Mouse (Mus musculus): ENCODE data around the gene Tph2. TPM values are rescaled to one million over a fixed set of nuclear protein-coding genes. Genes with fewer than 3 reads are reported as not detected.
"Not testable (repeated sequence)": the region's sequence is repeated elsewhere in the genome, so short reads cannot be mapped to it uniquely, and the experiment has no call there.

The Tph2 gene
- polyA plus RNA-seq, 1 experiment from 2014 or later = not detected

- Histone ChIP-seq H3K9me3 (ENCODE audit: control insufficient read depth, low read length) (no peaks in the 10 kb centered on the region), H3K36me3 (ENCODE audit: control insufficient read depth, insufficient read depth, low read length) (no peaks in the 10 kb centered on the region), H3K9ac (ENCODE audit: low read depth, low read length) (no peak overlapping the region), H3K4me2 (no peak overlapping the region), H3K4me3 (ENCODE audit: low read depth, low read length) (no peak overlapping the region), H3K27me3 (replicated peaks; ENCODE audit: control insufficient read depth, insufficient read depth, low read length) (no peaks in the 10 kb centered on the region), H3K4me1 (replicated peaks; ENCODE audit: control insufficient read depth, insufficient read depth, low read length) (no peaks in the 10 kb centered on the region), H3K27ac (ENCODE audit: low read depth, low read length) (no peak overlapping the region)
- ATAC-seq (replicated peaks; ENCODE audit: low FRiP score) (no peak), DNase-seq (ENCODE audit: low spot score) (no peak)
- 79% methylated on average over 7 of the region's 7 CpGs for WGBS
Observed at GRCm38 (mm10) chr10:115191214-115191613, 6.4 kb upstream of the Tph2 start.

GRCm38 (mm10) chr10:115187390-115187789 is 2.6 kb upstream of the Tph2 start:
- Histone ChIP-seq H3K36me3 (ENCODE audit: control insufficient read depth, insufficient read depth, low read length) (no peaks in the 10 kb centered on the region), H3K4me1 (replicated peaks; ENCODE audit: control insufficient read depth, insufficient read depth, low read length) (no peaks in the 10 kb centered on the region), H3K9me3 (ENCODE audit: control insufficient read depth, low read length) (no peaks in the 10 kb centered on the region), H3K4me2 (no peak overlapping the region), H3K27me3 (replicated peaks; ENCODE audit: control insufficient read depth, insufficient read depth, low read length) (no peaks in the 10 kb centered on the region), H3K9ac (ENCODE audit: low read depth, low read length) (no peak overlapping the region), H3K27ac (ENCODE audit: low read depth, low read length) (no peak overlapping the region), H3K4me3 (ENCODE audit: low read depth, low read length) (no peak overlapping the region)
- DNase-seq (ENCODE audit: low spot score) (no peak), ATAC-seq (replicated peaks; ENCODE audit: low FRiP score) (no peak)
- WGBS = 90% methylated on average over 1 of the region's 1 CpGs

- WGBS = 75% methylated on average over 3 of the region's 3 CpGs
- Histone ChIP-seq H3K4me1 (replicated peaks; ENCODE audit: control insufficient read depth, insufficient read depth, low read length) (no peaks in the 10 kb centered on the region), H3K27me3 (replicated peaks; ENCODE audit: control insufficient read depth, insufficient read depth, low read length) (no peaks in the 10 kb centered on the region), H3K36me3 (ENCODE audit: control insufficient read depth, insufficient read depth, low read length) (no peaks in the 10 kb centered on the region), H3K27ac (ENCODE audit: low read depth, low read length) (no peak overlapping the region), H3K9me3 (ENCODE audit: control insufficient read depth, low read length) (no peaks in the 10 kb centered on the region), H3K9ac (ENCODE audit: low read depth, low read length) (no peak overlapping the region), H3K4me2 (no peak overlapping the region), H3K4me3 (ENCODE audit: low read depth, low read length) (no peak overlapping the region)
- no peak for ATAC-seq (replicated peaks; ENCODE audit: low FRiP score)
- DNase-seq (ENCODE audit: low spot score) = no peak
Observed at GRCm38 (mm10) chr10:115181034-115181433, 3.8 kb downstream of the Tph2 start.

DNA sequence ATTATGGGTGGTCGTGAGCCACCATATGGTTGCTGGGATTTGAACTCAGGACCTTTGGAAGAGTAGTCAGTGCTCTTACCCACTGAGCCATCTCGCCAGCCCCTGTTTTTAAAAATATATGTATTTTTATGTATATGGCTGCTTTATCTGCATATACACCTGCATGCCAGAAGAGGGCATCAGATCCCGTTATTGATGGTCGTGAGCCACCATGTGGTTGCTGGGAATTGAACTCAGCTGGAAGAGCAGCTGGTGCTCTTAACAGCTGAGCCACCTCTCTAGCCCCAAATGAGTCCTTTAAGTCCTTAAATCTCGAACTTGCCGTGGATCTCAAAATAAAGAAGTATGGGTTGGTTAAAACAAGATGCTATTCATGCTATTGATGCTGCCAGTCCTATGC is 6.8 kb downstream of the Tph2 start:
- ATAC-seq (replicated peaks; ENCODE audit: low FRiP score) = not testable (repeated sequence)

GRCm38 (mm10) chr10:115175591-115175991 is 9.2 kb downstream of the Tph2 start:
- Histone ChIP-seq H3K27me3 (replicated peaks; ENCODE audit: control insufficient read depth, insufficient read depth, low read length) (no peaks in the 10 kb centered on the region), H3K4me2 (no peak overlapping the region), H3K4me3 (ENCODE audit: low read depth, low read length) (no peak overlapping the region), H3K9ac (ENCODE audit: low read depth, low read length) (no peak overlapping the region), H3K36me3 (ENCODE audit: control insufficient read depth, insufficient read depth, low read length) (no peaks in the 10 kb centered on the region), H3K4me1 (replicated peaks; ENCODE audit: control insufficient read depth, insufficient read depth, low read length) (no peaks in the 10 kb centered on the region), H3K27ac (ENCODE audit: low read depth, low read length) (no peak overlapping the region), H3K9me3 (ENCODE audit: control insufficient read depth, low read length) (no peaks in the 10 kb centered on the region)
- WGBS = 63% methylated on average over 12 of the region's 12 CpGs
- DNase-seq (ENCODE audit: low spot score) (no peak), ATAC-seq (replicated peaks; ENCODE audit: low FRiP score) (no peak)

More for the DNA sequence above, 6.8 kb downstream of the Tph2 start:
- DNase-seq (ENCODE audit: low spot score); H3K4me1 ChIP-seq (replicated peaks; ENCODE audit: control insufficient read depth, insufficient read depth, low read length); H3K27me3 ChIP-seq (replicated peaks; ENCODE audit: control insufficient read depth, insufficient read depth, low read length); H3K36me3 ChIP-seq (ENCODE audit: control insufficient read depth, insufficient read depth, low read length); H3K27ac ChIP-seq (ENCODE audit: low read depth, low read length); H3K9ac ChIP-seq (ENCODE audit: low read depth, low read length); H3K9me3 ChIP-seq (ENCODE audit: control insufficient read depth, low read length); H3K4me2 ChIP-seq; H3K4me3 ChIP-seq (ENCODE audit: low read depth, low read length): not testable (repeated sequence)
- 50% methylated on average over 6 of the region's 6 CpGs for WGBS

DNA sequence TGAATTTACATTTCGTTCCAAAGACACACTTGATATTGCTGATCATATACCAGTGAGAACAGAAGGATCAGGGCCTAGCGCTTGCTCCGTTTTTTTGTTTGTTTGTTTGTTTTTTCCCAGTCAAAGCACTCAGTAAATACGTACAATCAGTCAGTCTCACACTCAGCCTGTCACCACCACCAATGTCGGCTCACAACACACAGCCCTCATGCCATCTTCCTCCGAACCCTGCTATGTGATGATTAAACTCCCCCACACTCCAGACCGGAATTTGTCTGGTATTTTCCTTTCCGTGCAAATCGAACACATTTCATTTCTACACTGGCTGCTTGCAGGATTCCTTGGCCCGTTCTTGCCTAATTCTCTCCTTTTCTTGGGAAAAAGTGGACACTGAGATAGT is 11.5 kb downstream of the Tph2 start:
- H3K36me3 ChIP-seq (ENCODE audit: control insufficient read depth, insufficient read depth, low read length) = no peaks in the 10 kb centered on the region
- no peak overlapping the region for H3K4me2 ChIP-seq
- H3K27ac ChIP-seq (ENCODE audit: low read depth, low read length) = no peak overlapping the region
- no peak for DNase-seq (ENCODE audit: low spot score)
- H3K4me1 ChIP-seq (replicated peaks; ENCODE audit: control insufficient read depth, insufficient read depth, low read length) = no peaks in the 10 kb centered on the region
- no peak for ATAC-seq (replicated peaks; ENCODE audit: low FRiP score)
- H3K9ac ChIP-seq (ENCODE audit: low read depth, low read length) = no peak overlapping the region
- H3K9me3 ChIP-seq (ENCODE audit: control insufficient read depth, low read length) = no peaks in the 10 kb centered on the region
- H3K4me3 ChIP-seq (ENCODE audit: low read depth, low read length) = no peak overlapping the region
- no peaks in the 10 kb centered on the region for H3K27me3 ChIP-seq (replicated peaks; ENCODE audit: control insufficient read depth, insufficient read depth, low read length)
- 73% methylated on average over 10 of the region's 10 CpGs for WGBS

DNA sequence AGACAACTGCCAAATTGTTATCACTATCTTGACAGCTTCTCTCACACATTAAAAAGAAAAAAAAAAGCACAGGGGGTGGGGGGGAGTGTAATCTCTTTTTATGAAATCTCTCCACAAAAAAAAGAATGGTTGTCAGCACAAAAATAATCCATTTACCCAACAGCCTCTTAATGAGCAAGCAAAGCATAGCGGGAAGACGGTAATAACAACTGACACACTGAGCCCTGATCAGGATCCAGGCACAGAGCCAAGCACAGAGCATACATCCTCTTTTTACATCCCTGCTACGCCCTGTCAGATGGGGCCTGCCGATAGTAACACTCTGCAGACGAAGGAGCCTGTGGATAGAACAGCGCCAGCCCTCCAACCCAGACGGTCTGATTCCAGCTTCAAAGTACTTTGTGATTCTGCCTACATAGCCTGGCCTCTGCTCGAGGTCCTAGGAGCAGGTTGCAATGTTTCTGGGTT is 13.4 kb downstream of the Tph2 start:
- Histone ChIP-seq H3K9me3 (ENCODE audit: control insufficient read depth, low read length) (no peaks in the 10 kb centered on the region), H3K27ac (ENCODE audit: low read depth, low read length) (no peak overlapping the region), H3K4me3 (ENCODE audit: low read depth, low read length) (no peak overlapping the region), H3K9ac (ENCODE audit: low read depth, low read length) (no peak overlapping the region), H3K27me3 (replicated peaks; ENCODE audit: control insufficient read depth, insufficient read depth, low read length) (no peaks in the 10 kb centered on the region), H3K4me2 (no peak overlapping the region), H3K4me1 (replicated peaks; ENCODE audit: control insufficient read depth, insufficient read depth, low read length) (no peaks in the 10 kb centered on the region), H3K36me3 (ENCODE audit: control insufficient read depth, insufficient read depth, low read length) (no peaks in the 10 kb centered on the region)
- ATAC-seq (replicated peaks; ENCODE audit: low FRiP score) (no peak), DNase-seq (ENCODE audit: low spot score) (no peak)
- WGBS = 47% methylated on average over 8 of the region's 8 CpGs

GRCm38 (mm10) chr10:115170496-115171350 is 14.1 kb downstream of the Tph2 start:
- no peaks in the 10 kb centered on the region for H3K36me3 ChIP-seq (ENCODE audit: control insufficient read depth, insufficient read depth, low read length)
- H3K27me3 ChIP-seq (replicated peaks; ENCODE audit: control insufficient read depth, insufficient read depth, low read length) = no peaks in the 10 kb centered on the region
- H3K9me3 ChIP-seq (ENCODE audit: control insufficient read depth, low read length) = no peaks in the 10 kb centered on the region
- DNase-seq (ENCODE audit: low spot score) (no peak), ATAC-seq (replicated peaks; ENCODE audit: low FRiP score) (no peak)
- WGBS = 77% methylated on average over 7 of the region's 7 CpGs
- no peaks in the 10 kb centered on the region for H3K4me1 ChIP-seq (replicated peaks; ENCODE audit: control insufficient read depth, insufficient read depth, low read length)
- no peak overlapping the region for H3K9ac ChIP-seq (ENCODE audit: low read depth, low read length)
- H3K27ac ChIP-seq (ENCODE audit: low read depth, low read length) = no peak overlapping the region
- no peak overlapping the region for H3K4me2 ChIP-seq
- H3K4me3 ChIP-seq (ENCODE audit: low read depth, low read length) = no peak overlapping the region

GRCm38 (mm10) chr10:115169410-115169809 is 15.4 kb downstream of the Tph2 start:
- no peak for DNase-seq (ENCODE audit: low spot score)

More at GRCm38 (mm10) chr10:115169410-115169809, 15.4 kb downstream of the Tph2 start:
- no peaks in the 10 kb centered on the region for H3K9me3 ChIP-seq (ENCODE audit: control insufficient read depth, low read length)
- H3K27me3 ChIP-seq (replicated peaks; ENCODE audit: control insufficient read depth, insufficient read depth, low read length) = no peaks in the 10 kb centered on the region
- WGBS = 45% methylated on average over 9 of the region's 9 CpGs
- H3K9ac ChIP-seq (ENCODE audit: low read depth, low read length) = no peak overlapping the region
- H3K4me1 ChIP-seq (replicated peaks; ENCODE audit: control insufficient read depth, insufficient read depth, low read length) = no peaks in the 10 kb centered on the region
- H3K36me3 ChIP-seq (ENCODE audit: control insufficient read depth, insufficient read depth, low read length) = no peaks in the 10 kb centered on the region
- H3K4me3 ChIP-seq (ENCODE audit: low read depth, low read length) = no peak overlapping the region
- ATAC-seq (replicated peaks; ENCODE audit: low FRiP score) = no peak
- H3K27ac ChIP-seq (ENCODE audit: low read depth, low read length) = no peak overlapping the region
- H3K4me2 ChIP-seq = no peak overlapping the region
